Mouse (Mus musculus) liver, adult 2 months (tissue): ENCODE data around the gene Sez6l.

Experiments
- CTCF ChIP-seq: fragments of 200-500 bp; IDR thresholded peaks from 2 replicates; pipeline ENCODE4 v1.5.1; 2011; ENCODE audit warnings: low read depth, low read length, control low read depth
- POLR2A ChIP-seq: fragments of 200-500 bp; IDR thresholded peaks from 2 replicates; pipeline ENCODE4 v1.6.1; 2011; ENCODE audit warnings: low read length, control low read depth; ENCODE audit not compliant: insufficient read depth; ENCODE audit errors: extremely low read depth

DNA sequence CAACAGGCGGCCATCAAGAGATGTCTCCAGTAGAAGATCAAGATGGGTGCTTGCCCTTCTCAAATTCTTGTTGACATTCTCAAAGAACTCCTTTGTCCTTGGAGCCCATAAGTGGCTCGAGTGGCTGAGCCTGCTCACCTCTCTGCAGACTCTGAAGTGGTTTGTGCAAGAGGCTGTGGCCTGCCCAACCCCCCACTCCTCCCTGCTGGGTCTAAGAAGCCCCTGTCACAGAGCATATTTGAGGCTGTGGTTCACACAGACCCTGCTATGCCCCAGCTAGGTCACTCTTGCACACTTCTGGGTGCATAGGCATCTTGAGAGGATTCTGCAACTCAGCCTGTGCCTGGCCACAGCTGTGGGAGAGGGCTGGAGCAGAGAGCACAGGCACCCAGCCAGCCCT is 46.0 kb upstream of the Sez6l start:
- no peak for TF ChIP-seq CTCF
- TF ChIP-seq POLR2A = no peak
